Mouse (Mus musculus) spleen, adult 2 months (tissue): Measurements from ENCODE around the gene Stard5. TPM values are rescaled to one million over a fixed set of nuclear protein-coding genes. Genes with fewer than 3 reads are reported as not detected.

Experiments used
- DNase-seq, 2 experiments: peaks; one replicate each; pipeline versions ENCODE4 v3.0.0 to v3.0.0-alpha.2; 2012 to 2021; ENCODE audit warnings: low spot score in 2 of 2, low read depth in 1 of 2
- H3K27ac ChIP-seq: fragments of 200-500 bp; 2 replicates; pipeline ENCODE4 v1.5.1; 2012; ENCODE audit warnings: low read length, inconsistent platforms; ENCODE audit not compliant: insufficient read depth
- H3K27me3 ChIP-seq: fragments of 200-500 bp; 2 replicates; pipeline ENCODE4 v1.6.1; 2012; ENCODE audit warnings: mild to moderate bottlenecking, moderate library complexity, low read length, inconsistent platforms; ENCODE audit not compliant: control insufficient read depth, insufficient read depth
- H3K36me3 ChIP-seq: fragments of 200-500 bp; 2 replicates; pipeline ENCODE4 v1.6.1; 2012; ENCODE audit warnings: mild to moderate bottlenecking, low read length, inconsistent platforms; ENCODE audit not compliant: control insufficient read depth, insufficient read depth
- H3K4me1 ChIP-seq: fragments of 200-500 bp; 2 replicates; pipeline ENCODE4 v1.6.1; 2011; ENCODE audit warnings: inconsistent platforms; ENCODE audit not compliant: control insufficient read depth, insufficient read depth, insufficient read length
- H3K4me3 ChIP-seq: fragments of 200-500 bp; 2 replicates; pipeline ENCODE4 v1.5.1; 2011; ENCODE audit warnings: mild to moderate bottlenecking, inconsistent platforms; ENCODE audit not compliant: insufficient read depth, insufficient read length; ENCODE audit errors: extremely low read depth
- CTCF ChIP-seq: fragments of 200-500 bp; IDR thresholded peaks from 2 replicates; pipeline ENCODE4 v1.5.1; 2011; ENCODE audit warnings: mild to moderate bottlenecking, inconsistent platforms; ENCODE audit not compliant: insufficient read depth, insufficient read length, insufficient replicate concordance; ENCODE audit errors: extremely low read depth
- POLR2A ChIP-seq: fragments of 200-500 bp; IDR thresholded peaks from 2 replicates; pipeline ENCODE4 v1.6.1; 2011; ENCODE audit warnings: low read depth, low read length, inconsistent platforms
- WGBS: fragments of 180-500 bp; shearing (Covaris S2); methylation state at CpG from one replicate; pipeline ENCODE4 v1.1.7; 2018; 5-methylcytosine and 5-hydroxymethylcytosine counted together
- polyA plus RNA-seq: library from polyadenylated mRNA; depleted of rRNA; stranded (reverse); fragments of >200 nt; gene quantifications from 2 replicates; pipeline ENCODE4 v1.2.3, GENCODE M21; 2012

Stard5 gene
- polyA plus RNA-seq, 1 experiment = 18.4 TPM

GRCm38 (mm10) chr7:83643581-83643980 lies 11.8 kb downstream of the Stard5 start:
- H3K36me3 ChIP-seq = peaks cover 58% of the 10 kb centered on the region
- peak overlapping the region; percentile 58; the same call in 1 of the 2 replicates for H3K27ac ChIP-seq
- no peak for DNase-seq
- no peak overlapping the region for H3K4me3 ChIP-seq
- TF ChIP-seq POLR2A = no peak
- no peak for TF ChIP-seq CTCF
- H3K4me1 ChIP-seq = peaks cover 59% of the 10 kb centered on the region
- no peaks in the 10 kb centered on the region for H3K27me3 ChIP-seq
- 82% methylated on average over 6 of the region's 6 CpGs for WGBS

- Histone ChIP-seq H3K27ac (peak overlapping the region; percentile 55; the same call in 1 of the 2 replicates), H3K4me1 (peaks cover 58% of the 10 kb centered on the region), H3K4me3 (no peak overlapping the region), H3K27me3 (no peaks in the 10 kb centered on the region), H3K36me3 (peaks cover 65% of the 10 kb centered on the region)
- TF ChIP-seq CTCF (no peak), POLR2A (no peak)
- DNase-seq = no peak
- WGBS = 78% methylated on average over 2 of the region's 2 CpGs
Observed at GRCm38 (mm10) chr7:83644761-83645160, 13.0 kb downstream of the Stard5 start.

GRCm38 (mm10) chr7:83645476-83645875 lies 13.7 kb downstream of the Stard5 start:
- DNase-seq = peak; percentile 79 to 82
- Histone ChIP-seq H3K4me1 (peaks cover 57% of the 10 kb centered on the region), H3K4me3 (no peak overlapping the region), H3K27ac (peak overlapping the region; percentile 62), H3K36me3 (peaks cover 72% of the 10 kb centered on the region), H3K27me3 (no peaks in the 10 kb centered on the region)
- 22% methylated on average over 5 of the region's 5 CpGs for WGBS
- no peak for TF ChIP-seq POLR2A
- no peak for TF ChIP-seq CTCF

- H3K27me3 ChIP-seq = no peaks in the 10 kb centered on the region
- DNase-seq = peak in 1 of 2 experiments; percentile 44
- peak overlapping the region; percentile 96 for H3K27ac ChIP-seq
- H3K4me3 ChIP-seq = peak overlapping the region; percentile 27; the same call in 1 of the 2 replicates
- H3K4me1 ChIP-seq = peaks cover 45% of the 10 kb centered on the region
- peaks cover 71% of the 10 kb centered on the region for H3K36me3 ChIP-seq
- 37% methylated on average over 7 of the region's 7 CpGs for WGBS
- no peak for TF ChIP-seq POLR2A
- no peak for TF ChIP-seq CTCF
Observed at GRCm38 (mm10) chr7:83648807-83649206, 17.0 kb downstream of the Stard5 start.

- no peaks in the 10 kb centered on the region for H3K27me3 ChIP-seq
- peaks cover 36% of the 10 kb centered on the region; the same call in 1 of the 2 replicates for H3K4me1 ChIP-seq
- TF ChIP-seq CTCF = no peak
- peak; percentile 31; the same call in 1 of the 2 replicates for TF ChIP-seq POLR2A
- peak overlapping the region; percentile 96 for H3K27ac ChIP-seq
- peaks cover 56% of the 10 kb centered on the region for H3K36me3 ChIP-seq
- H3K4me3 ChIP-seq = peak overlapping the region; percentile 42
- WGBS = 7% methylated on average over 5 of the region's 5 CpGs
- peak in 1 of 2 experiments; percentile 60 for DNase-seq
Observed at GRCm38 (mm10) chr7:83650638-83651037, 18.9 kb downstream of the Stard5 start.

GRCm38 (mm10) chr7:83652498-83652897 lies 20.7 kb downstream of the Stard5 start:
- 24% methylated on average over 5 of the region's 5 CpGs for WGBS
- Histone ChIP-seq H3K4me3 (peak overlapping the region; percentile 53), H3K4me1 (peaks cover 26% of the 10 kb centered on the region; the same call in 1 of the 2 replicates), H3K27me3 (no peaks in the 10 kb centered on the region), H3K27ac (peak overlapping the region; percentile 96), H3K36me3 (peaks cover 41% of the 10 kb centered on the region)
- peak in 1 of 2 experiments; percentile 48 for DNase-seq
- TF ChIP-seq POLR2A (no peak), CTCF (no peak)

- TF ChIP-seq POLR2A = no peak
- no peak for TF ChIP-seq CTCF
- 13% methylated on average over 2 of the region's 2 CpGs for WGBS
- H3K27ac ChIP-seq = peak overlapping the region; percentile 96
- DNase-seq = no peak
- peaks cover 32% of the 10 kb centered on the region for H3K36me3 ChIP-seq
- peaks cover 24% of the 10 kb centered on the region; the same call in 1 of the 2 replicates for H3K4me1 ChIP-seq
- no peaks in the 10 kb centered on the region for H3K27me3 ChIP-seq
- H3K4me3 ChIP-seq = peak overlapping the region; percentile 87
Observed at GRCm38 (mm10) chr7:83653605-83654051, 21.9 kb downstream of the Stard5 start.
